Mouse (Mus musculus): ENCODE measurements around the gene Hpd.
A peak's percentile ranks its signal among the peaks of the same experiment; 100 is the strongest.
"Not testable (repeated sequence)": the region's sequence is repeated elsewhere in the genome, so short reads cannot be mapped to it uniquely, and the experiment has no call there.

Gene Hpd

DNA sequence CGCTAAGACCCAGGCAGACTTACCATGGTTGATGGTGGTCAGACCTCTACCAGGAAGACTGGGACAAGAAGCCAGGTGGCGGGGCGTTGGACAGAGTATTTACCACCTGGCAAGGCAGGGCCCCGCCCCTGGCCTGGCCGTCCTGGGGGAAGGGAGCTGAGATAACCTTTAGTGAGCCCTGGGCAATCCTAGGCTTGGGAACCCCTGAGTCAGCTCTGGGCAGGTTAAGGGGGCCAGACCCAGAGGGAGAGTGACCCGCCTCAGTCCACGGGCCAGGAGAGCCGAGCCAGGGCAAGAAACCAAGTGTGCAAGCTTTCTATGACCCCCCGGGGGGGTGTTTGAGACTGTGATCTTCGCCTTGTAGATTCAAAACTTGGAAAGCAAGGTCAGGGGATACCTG lies at the start of gene Hpd:
Gene Hpd, minus strand, starts transcription at position 77 of the 400 bp plus-strand sequence.
- DNase-seq, result no peak

DNA sequence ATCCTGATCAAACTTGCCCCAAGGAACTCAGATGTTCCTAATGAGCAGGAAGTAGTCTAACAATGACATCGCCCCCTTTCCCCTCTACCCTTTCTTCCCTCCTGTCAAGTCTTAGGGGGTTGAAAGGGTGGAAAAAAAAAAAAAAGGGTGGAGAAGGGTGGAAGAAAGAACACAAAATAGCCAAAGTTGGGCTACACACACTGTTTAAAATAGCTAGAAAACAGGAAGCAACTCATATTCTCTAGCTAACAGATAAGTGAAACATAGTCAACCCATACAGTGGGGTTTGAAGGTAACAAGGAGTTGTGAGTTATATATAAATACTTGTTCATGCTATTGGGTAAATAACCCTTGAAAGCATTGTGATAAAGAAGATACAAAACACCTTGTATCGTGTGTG lies 49.7 kb upstream of the Hpd start:
- DNase-seq, result no peak

DNA sequence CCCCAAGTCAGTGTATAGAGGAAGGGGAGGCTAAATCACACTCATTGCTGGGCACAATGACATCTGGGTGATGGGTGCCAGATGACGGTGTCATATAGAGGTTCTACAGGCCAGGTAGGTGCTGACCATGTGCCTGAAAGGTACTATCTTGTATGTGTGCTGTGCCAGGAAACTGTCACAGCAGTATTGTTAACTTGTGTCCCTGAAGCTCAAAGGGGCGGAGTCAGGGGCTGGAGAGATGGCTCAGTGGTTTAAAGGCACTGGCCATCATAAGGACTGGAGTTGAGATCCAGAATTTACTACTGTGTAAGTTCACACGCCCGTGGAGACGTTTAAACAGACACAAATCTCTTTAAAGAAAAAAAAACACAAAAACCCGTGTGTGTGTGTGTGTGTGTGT lies 46.8 kb upstream of the Hpd start:
- DNase-seq, result no peak

DNA sequence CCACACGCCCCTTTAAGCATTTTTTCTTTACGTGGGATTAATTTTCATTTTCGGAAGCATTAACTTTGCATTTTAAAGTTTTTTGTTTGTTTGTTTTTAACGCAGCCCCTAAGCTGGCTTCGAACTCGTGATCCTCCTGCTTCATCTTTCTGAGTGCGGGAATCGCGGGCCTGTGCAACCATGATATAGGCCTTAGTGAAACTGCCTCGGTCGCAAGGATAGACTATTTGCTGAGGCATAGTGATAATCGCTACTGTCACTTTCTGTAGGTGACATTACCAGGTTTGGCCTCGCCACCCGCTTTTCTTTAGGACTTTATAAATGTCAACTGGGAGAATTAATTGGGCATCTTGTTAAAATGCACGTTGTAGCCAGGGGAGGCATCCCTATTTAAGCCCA lies 46.0 kb upstream of the Hpd start:
- DNase-seq, result no peak

DNA sequence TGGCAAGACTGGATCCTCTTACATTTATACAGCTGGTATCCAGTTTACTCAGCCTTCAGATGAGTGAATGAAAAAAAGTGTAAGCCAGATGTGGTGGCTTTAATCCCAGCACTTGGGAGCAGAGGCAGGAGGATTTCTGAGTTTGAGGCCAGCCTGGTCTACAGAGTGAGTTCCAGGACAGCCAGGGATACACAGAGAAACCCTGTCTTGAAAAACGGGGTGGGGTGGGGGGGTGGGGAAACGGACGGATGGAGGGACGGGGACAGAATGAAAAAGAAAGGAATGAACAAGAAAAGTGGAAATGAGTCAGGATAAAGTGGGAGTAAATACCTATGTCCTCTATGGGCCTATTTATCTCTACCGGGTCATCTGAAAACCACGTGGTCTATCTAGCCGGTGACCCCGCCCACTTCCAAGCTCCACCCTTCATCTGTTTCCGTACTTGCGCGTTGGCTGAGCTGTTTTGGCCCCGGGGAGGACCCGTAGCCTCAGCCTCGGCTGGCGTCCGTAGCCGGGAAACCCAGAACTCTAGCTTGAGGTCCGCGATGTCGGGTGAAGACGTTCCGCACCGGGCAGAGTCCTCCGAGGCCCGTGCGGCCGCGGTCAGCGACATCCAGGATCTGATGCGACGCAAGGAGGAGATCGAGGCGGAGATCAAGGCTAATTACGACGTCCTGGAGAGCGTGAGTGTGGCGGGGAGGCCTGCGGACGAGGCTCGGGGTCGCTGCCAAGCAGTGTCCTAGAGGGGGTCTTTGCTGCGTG lies 45.4 kb upstream of the Hpd start:
- DNase-seq, result peak; percentile 98

DNA sequence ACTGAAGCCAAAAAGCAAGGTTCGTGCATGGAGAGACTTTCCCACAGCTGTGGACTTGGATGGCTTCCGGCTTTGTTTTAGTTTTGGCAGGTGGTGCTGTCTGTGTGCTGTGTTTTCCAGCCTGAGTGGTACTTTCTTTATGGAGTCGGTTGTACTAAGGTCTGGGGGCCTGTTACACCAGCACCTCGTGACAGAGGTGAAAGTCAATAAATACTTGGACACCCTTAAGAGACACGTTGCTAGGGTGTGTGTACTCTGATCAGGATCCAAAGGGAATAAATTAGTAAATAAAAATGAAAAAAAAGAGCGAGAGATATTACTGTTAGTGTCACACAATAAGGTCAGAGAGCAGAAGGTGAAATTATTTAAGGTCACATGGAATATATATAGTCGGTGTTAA lies 44.3 kb upstream of the Hpd start:
- DNase-seq, result no peak

DNA sequence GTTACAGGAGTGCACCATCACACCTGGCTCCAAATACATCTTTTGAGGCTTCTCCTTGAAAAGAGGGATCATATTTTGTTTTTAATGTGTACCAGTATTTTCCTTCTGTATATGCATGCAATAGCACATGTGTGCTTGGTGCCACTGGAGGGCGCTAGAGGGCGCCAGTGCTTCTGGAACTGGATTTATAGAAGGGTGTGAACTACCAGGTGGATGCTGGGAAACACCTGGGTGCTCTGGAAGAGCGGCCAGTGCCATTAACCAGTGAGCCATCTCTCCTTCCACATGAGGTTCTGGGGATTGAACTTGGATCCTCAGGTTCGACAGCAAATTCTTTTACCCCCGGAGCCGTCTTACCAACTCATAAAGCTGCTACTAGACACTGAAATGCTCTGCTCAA lies 41.3 kb upstream of the Hpd start:
- DNase-seq, result not testable (repeated sequence)

DNA sequence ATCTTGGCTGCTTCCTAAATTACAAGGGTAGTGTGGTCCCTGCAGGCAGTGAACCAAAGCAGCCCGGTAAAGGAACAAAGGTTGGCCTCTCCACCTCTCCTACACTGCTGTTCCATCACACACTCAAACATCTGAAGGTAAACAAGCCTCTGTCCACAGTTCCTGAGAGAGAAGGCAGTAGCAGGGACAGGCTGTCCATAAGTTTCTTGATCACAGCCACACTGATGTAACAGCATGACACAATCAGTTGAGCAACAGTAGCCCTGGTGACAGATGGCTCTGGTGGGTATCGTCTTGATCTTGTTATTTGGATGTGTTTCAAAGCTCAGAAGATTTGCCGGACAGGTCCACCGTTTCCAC lies 40.5 kb upstream of the Hpd start:
- no peak for DNase-seq

DNA sequence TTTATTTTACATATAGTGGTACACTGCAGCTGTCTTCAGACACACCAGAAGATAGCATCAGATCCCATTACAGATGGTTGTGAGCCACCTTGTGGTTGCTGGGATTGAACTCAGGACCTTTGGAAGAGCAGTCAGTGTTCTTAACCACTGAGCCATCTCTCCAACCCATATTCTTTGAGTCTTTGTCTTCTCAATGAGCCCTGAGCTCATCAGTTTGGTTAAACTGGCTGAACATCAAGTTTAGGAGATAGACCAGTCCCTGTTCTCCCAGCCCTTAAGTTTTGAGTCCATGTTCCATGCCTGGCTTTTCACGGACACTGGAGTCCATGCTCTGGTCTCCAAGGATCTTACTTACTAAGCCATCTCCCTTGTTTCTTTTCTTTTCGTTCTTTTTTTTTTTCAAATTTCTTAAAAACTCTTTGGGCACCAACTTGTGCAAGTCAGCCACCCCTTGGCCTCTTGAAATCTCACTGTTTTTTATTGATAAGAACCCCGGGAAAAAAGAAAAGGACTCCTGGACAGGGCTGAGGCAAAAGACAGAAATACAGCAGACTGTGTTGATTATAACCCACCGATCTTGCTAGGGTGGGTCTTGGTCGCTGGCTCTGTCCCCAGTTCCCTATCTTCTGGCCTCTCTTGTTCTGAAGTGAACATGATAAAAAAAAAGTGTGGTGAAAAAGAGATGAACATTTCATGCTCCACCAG lies 40.0 kb upstream of the Hpd start:
- not testable (repeated sequence) for DNase-seq

DNA sequence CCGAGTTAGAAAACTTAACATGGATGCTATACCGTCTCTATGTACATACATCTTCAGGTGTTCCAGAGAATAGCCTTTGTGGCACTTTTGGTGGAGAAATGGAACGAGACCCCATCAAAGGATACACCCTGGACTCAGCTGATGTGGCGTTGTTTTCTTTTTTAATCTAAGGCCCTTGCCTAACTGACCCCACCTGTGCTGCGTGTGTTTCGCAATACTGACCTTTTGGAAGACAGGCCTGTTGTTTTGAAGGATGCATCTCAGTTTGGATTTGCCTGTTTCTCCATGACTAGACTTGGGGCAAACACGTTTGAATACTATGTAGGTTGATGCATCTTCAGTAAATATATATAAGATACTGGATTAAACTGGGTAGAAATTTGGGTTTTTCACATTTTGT lies 21.1 kb upstream of the Hpd start:
- not testable (repeated sequence) for DNase-seq

DNA sequence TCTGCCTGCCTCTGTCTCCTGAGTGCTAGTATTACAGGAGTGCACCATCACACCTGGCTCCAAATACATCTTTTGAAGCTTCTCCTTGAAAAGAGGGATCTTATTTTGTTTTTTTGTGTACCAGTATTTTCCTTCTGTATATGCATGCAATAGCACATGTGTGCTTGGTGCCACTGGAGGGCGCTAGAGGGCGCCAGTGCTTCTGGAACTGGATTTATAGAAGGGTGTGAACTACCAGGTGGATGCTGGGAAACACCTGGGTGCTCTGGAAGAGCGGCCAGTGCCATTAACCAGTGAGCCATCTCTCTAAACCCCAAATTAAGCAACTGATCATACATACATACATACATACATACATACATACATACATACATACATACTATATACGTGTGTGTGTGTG lies 20.2 kb upstream of the Hpd start:
- not testable (repeated sequence) for DNase-seq

DNA sequence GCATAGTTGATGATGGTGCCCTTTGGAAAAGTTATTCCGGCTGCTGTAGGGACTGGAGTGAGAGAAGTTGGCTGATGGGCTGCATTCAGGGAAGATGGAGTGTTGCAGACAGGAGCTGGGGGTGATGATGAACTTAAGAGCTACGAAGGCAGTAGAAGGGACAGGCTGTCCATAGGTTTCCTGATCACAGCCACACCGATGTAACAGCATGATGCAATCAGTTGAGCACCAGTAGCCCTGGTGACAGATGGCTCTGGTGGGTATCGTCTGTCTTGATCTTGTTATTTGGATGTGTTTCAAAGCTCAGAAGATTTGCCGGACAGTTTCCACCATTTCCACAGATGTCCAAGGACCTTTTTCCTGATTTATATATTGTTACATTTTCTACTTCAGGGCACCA lies 19.5 kb upstream of the Hpd start:
- no peak for DNase-seq

DNA sequence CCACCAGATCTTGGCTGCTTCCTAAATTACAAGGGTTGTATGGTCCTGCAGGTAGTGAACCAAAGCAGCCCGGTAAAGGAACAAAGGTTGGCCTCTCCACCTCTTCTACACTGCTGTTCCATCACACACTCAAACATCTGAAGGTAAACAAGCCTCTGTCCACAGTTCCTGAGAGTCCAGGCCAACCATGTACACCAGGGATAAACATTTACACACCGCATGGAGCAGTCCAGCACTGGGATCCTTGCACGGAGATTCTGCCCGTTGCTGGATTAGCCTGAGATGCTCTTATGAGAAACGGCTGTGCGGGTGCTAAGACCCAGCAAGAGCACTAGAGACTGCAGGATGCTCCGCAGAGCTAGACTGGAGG lies 19.0 kb upstream of the Hpd start:
- DNase-seq, result no peak

DNA sequence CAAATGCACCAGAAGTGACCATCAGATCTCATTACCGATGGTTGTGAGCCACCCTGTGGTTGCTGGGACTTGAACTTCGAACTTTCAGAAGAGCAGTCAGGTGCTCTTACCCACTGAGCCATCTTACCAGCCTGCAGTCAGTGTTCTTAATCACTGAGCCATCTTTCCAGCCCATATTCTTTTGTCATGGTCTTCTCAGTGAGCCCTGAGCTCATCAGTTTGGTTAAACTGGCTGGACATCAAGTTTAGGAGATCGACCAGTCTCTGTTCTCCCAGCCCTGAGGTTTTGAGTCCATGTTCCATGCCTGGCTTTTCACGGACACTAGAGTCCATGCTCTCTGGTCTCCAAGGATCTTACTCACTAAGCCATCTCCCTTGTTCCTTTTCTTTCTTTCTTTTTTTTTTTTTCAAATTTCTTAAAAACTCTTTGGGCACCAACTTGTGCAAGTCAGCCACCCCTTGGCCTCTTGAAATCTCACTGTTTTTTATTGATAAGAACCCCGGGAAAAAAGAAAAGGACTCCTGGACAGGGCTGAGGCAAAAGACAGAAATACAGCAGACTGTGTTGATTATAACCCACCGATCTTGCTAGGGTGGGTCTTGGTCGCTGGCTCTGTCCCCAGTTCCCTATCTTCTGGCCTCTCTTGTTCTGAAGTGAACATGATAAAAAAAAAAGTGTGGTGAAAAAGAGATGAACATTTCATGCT lies 18.4 kb upstream of the Hpd start:
- DNase-seq, result not testable (repeated sequence)

DNA sequence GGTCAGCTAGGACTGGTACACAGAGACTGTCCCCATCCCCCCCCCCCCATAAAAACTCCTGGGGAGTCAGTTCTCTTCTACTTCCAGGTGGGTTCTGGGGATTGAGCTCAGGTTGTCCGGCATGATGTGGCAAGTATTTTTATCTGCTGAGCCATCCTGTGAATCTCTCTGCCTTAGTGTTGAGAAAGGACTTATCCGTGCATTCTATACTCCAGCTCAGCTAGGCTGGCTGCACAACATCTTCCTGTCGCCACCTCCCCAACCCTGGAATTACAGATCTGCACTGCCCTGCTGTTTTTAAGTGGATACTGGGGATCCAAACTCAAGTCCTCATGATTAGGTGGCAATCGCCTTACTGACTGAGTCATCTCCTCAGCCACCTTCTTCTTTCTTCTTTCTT lies 16.0 kb upstream of the Hpd start:
- DNase-seq, result no peak

DNA sequence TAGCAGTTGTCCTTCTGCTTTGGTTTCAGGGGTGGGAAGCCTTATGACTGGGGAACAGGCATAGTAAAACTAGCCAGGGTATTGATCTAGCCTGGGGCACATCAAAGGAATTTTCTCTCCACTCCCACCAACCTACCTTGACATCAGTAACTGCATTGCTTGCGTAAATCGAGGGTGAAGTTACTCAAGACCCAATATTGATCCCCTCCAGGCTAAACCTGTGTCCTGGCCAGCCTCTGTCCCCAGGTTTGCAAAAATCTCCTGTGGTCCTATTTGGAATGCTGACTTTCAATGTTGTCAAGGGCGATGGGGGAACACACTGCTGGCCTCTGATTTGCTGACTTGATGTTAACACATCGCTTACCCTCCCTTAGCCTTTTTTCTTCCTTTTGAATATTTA lies 14.2 kb upstream of the Hpd start:
- no peak for DNase-seq

DNA sequence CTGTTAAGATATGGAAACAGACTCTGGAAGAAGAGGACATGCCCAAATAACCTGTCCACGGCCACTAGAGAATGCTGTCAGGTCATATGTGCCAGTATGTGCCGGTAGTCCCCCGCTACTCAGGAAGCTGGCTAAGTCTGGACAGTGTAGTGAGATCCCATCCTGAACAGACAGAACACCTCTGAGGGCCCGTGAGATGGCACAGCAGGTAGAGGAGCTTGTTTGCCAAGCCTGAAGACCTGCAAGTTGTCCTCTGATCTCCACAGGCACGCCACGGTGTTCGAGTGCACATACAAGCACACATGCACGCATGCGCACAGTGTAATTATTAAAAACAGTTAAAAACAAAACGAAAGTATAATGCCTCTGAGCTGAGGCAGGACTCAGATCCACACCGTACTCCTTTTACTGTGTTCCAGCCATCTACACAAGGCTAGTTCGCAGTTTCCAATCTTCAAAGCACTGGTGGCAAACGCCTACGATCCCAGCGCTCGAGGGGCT lies 13.0 kb upstream of the Hpd start:
- no peak for DNase-seq

DNA sequence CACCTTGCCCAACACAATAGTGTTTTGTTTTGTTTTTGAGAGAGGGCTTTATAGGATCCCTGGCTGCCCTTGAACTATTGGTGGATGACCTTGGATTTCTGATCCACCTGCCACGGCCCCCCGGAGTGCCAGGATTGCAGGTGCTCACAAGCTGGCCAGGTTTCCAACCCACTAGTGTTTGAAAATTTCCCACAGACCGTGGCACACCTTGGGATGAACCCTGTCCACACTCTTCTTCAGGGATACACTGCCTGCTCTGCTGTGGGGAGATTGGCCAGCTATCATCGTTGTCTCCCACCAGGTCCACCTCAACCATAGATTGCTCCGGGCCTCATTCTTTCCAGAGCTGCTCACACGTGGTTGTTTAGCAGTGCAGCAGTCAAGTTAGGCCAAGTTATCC lies 12.3 kb upstream of the Hpd start:
- DNase-seq, result no peak

DNA sequence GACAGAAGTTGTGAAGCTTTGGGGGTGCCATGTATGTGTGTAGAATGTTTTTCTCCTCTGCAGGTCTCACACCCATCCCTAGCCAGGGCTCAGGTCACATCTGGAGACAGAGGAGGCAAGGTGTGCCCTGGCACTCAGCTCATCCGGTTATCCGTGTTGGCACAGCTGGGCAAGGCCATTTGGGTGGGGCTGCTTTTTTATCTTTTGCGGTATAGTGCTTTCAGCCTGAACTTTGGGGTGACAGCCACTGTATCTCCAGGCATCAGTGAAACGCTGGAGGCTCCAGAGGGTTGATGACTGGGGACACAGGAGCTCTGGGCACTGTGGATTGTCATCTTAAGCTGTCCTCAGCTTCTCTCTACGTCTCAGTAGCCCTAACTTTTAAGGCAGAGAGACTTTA lies 10.9 kb upstream of the Hpd start:
- no peak for DNase-seq

DNA sequence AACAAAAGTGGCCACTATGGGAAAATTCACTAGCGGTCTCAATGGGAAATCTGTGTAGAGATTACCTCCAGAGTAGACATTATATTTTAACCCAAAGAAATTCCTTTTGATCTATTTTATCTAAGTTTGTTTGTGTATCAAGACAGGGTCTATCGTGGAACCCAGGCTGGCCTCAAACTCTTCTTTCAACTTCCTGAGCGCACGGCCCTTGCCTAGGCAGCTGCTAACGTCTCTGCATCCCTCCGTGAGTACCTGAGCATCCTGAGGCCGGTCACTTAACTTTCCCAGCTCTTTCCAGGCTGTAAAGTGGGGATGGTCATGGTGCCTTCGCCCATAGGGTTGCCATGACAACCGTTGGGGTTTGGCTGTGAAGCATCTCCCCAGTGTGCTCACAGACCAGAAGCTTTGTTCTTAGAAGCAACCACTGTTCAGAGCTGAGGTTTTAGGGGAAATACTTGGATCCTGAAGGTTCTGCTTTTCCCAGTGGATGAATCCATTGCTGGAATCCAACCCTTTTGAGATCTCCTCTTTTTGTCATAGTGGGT lies 10.2 kb upstream of the Hpd start:
- DNase-seq, result no peak

DNA sequence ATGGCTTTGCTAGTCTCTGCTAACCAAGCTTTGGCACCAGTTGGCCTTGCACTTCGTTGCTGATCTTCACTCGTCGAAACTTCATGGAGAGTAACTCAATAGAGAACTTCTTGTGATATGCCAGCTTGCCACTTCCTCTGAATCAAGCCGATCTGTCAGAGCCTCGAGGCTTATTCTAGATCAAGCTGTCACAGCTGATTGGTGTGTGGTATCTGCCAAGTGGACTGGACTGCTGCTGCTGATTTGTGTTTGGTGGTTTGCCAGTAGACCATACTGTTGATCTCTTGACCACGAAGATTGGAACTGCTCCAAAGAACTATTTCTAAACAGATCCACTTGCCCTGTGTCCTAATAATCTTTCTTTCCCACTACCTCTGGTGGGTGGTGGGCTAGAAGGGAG lies 8.9 kb upstream of the Hpd start:
- no peak for DNase-seq

DNA sequence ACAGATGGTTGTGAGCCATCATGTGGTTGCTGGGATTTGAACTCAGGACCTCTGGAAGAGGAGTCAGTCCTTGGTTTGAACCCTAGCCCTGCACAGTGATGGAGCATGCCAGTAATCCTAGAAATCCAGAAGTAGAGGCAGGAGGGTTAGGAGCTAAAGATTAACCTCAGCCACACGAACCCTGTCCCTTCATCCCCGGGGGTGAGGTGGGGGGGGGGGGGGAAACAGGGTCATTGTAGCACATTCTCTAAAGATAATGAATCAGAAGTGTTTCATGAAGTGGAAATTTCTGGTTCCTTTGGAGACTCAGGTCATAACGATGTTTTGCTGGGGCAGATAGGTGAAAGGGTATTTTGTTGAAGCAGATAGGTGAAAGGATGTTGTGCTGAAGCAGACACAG lies 8.4 kb upstream of the Hpd start:
- DNase-seq, result no peak

DNA sequence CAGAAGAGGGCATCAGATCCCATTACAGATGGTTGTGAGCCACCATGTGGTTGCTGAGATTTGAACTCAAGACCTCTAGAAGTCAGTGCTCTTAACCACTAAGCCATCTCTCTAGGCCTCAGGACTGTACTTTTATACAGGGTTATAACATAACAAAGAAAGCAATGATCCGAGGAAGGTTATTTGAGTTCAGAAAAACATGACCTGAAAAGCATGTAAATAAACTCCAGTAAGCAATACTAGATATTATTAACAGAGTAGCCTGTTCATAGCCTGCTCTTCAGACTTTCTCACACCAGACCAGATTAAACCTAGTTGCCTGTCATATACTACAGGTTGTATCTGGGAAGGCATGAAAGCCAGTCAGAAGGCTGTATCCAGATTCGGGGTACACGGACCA lies 4.8 kb upstream of the Hpd start:
- DNase-seq, result no peak

DNA sequence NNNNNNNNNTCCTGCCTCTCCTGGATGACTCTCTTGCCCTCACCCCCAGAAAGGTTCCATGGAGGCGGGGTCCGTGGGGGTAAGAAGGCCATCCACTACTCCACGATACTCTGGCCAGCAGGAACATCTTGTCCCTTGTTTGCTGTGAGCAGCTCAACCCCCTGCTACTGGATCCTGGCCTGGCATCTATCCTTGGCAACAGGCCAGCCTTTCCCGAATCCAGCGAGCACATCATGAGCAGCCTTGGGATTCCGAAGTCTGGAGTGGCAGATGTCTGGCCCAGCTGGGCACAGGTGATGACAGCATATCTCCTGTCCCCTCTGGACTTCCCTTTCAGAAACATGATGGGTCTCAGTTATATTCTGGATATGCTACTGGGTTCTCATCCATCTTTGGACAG lies 3.4 kb upstream of the Hpd start:
- peak; percentile 36 for DNase-seq
